Mouse (Mus musculus) heart, embryonic 15.5 days (tissue): ENCODE data around the gene Klhl23. TPM values are rescaled to one million over a fixed set of nuclear protein-coding genes. Genes with fewer than 3 reads are reported as not detected.

ENCODE experiments used
- ATAC-seq: fragments of 200-750 bp; cut with Nextera tagmentation; replicated peaks from 2 replicates; pipeline ENCODE4 v1.8.0; 2017; ENCODE audit warnings: low read depth, moderate TSS enrichment; ENCODE audit not compliant: insufficient number of reproducible peaks, insufficient read depth, low FRiP score
- H3K27ac ChIP-seq: fragments of 300-500 bp; sonication (generic); 2 replicates; pipeline ENCODE4 v1.5.1; 2015; ENCODE audit warnings: mild to moderate bottlenecking, inconsistent platforms
- H3K27me3 ChIP-seq: fragments of 300-500 bp; sonication (generic); 2 replicates; pipeline ENCODE4 v1.6.1; 2015; ENCODE audit warnings: inconsistent platforms
- H3K36me3 ChIP-seq: fragments of 300-500 bp; sonication (generic); 2 replicates; pipeline ENCODE4 v1.6.1; 2015; ENCODE audit warnings: mild to moderate bottlenecking, inconsistent platforms
- H3K4me1 ChIP-seq: fragments of 300-500 bp; sonication (generic); replicated peaks from 2 replicates; pipeline ENCODE4 v1.6.1; 2015; ENCODE audit warnings: inconsistent platforms
- H3K4me2 ChIP-seq: fragments of 300-500 bp; sonication (generic); 2 replicates; pipeline ENCODE4 v1.6.1; 2015; ENCODE audit warnings: inconsistent platforms, mild to moderate bottlenecking, moderate library complexity
- H3K4me3 ChIP-seq: fragments of 300-500 bp; sonication (generic); 2 replicates; pipeline ENCODE4 v1.5.1; 2015; ENCODE audit warnings: mild to moderate bottlenecking, inconsistent platforms
- H3K9ac ChIP-seq: fragments of 300-500 bp; sonication (generic); 2 replicates; pipeline ENCODE4 v1.6.1; 2015; ENCODE audit warnings: mild to moderate bottlenecking, inconsistent platforms
- H3K9me3 ChIP-seq: fragments of 300-500 bp; sonication (generic); replicated peaks from 2 replicates; pipeline ENCODE4 v1.6.1; 2016; ENCODE audit warnings: inconsistent platforms
- WGBS: fragments of 180-500 bp; shearing (Covaris S2); methylation state at CpG from one replicate; pipeline ENCODE4 v1.1.7; 2015; ENCODE audit warnings: mixed read lengths; 5-methylcytosine and 5-hydroxymethylcytosine counted together
- polyA plus RNA-seq: library from polyadenylated mRNA; unstranded; fragments of >200 nt; fragmentation: Nextera tagmentation; extraction: Ambion mirVana; gene quantifications from 2 replicates; pipeline ENCODE4 v1.2.1, GENCODE M21; 2015

Klhl23 gene
- polyA plus RNA-seq, 1 experiment from 2014 or later: 53.0 TPM

- Histone ChIP-seq H3K36me3 (peaks cover 15% of the 10 kb centered on the region), H3K27me3 (no peaks in the 10 kb centered on the region), H3K4me3 (peak overlapping the region; percentile 86), H3K4me2 (peak overlapping the region; percentile 62), H3K9ac (peak overlapping the region; percentile 91), H3K27ac (peak overlapping the region; percentile 91), H3K9me3 (no peaks in the 10 kb centered on the region), H3K4me1 (peaks cover 8% of the 10 kb centered on the region)
- ATAC-seq: no peak
- 1% methylated on average over 13 of the region's 13 CpGs for WGBS
These were observed 40.4 kb downstream of the Klhl23 start for GRCm38 (mm10) chr2:69862117-69862657.

GRCm38 (mm10) chr2:69883990-69884391 is 62.2 kb downstream of the Klhl23 start:
- ATAC-seq: no peak
- Histone ChIP-seq H3K4me1 (peaks cover 9% of the 10 kb centered on the region; the same call in 1 of the 2 replicates), H3K4me3 (0 out of 2 replicates have a peak overlapping the region, but pooled peaks have one; percentile 73), H3K9ac (no peak overlapping the region), H3K27ac (no peak overlapping the region), H3K9me3 (no peaks in the 10 kb centered on the region), H3K36me3 (0 out of 2 replicates have a peak, but pooled peaks cover 3% of the 10 kb centered on the region), H3K27me3 (no peaks in the 10 kb centered on the region), H3K4me2 (no peak overlapping the region)
- 62% methylated on average over 2 of the region's 2 CpGs for WGBS

GRCm38 (mm10) chr2:69884581-69884980 is 62.8 kb downstream of the Klhl23 start:
- peaks cover 9% of the 10 kb centered on the region; the same call in 1 of the 2 replicates for H3K4me1 ChIP-seq
- no peak overlapping the region for H3K27ac ChIP-seq
- no peaks in the 10 kb centered on the region for H3K27me3 ChIP-seq
- H3K9me3 ChIP-seq: no peaks in the 10 kb centered on the region
- H3K4me2 ChIP-seq: peak overlapping the region; percentile 65
- H3K4me3 ChIP-seq: peak overlapping the region; percentile 73
- H3K36me3 ChIP-seq: 0 out of 2 replicates have a peak, but pooled peaks cover 3% of the 10 kb centered on the region
- 48% methylated on average over 6 of the region's 6 CpGs for WGBS
- ATAC-seq: no peak
- H3K9ac ChIP-seq: peak overlapping the region; percentile 73

- no peaks in the 10 kb centered on the region for H3K9me3 ChIP-seq
- peak overlapping the region; percentile 73 for H3K9ac ChIP-seq
- H3K4me3 ChIP-seq: peak overlapping the region; percentile 73
- peaks cover 9% of the 10 kb centered on the region; the same call in 1 of the 2 replicates for H3K4me1 ChIP-seq
- no peaks in the 10 kb centered on the region for H3K36me3 ChIP-seq
- ATAC-seq: no peak
- no peaks in the 10 kb centered on the region for H3K27me3 ChIP-seq
- H3K27ac ChIP-seq: peak overlapping the region; percentile 64
- 6% methylated on average over 12 of the region's 12 CpGs for WGBS
- peak overlapping the region; percentile 65 for H3K4me2 ChIP-seq
These were observed 63.3 kb downstream of the Klhl23 start for GRCm38 (mm10) chr2:69885050-69885449.

GRCm38 (mm10) chr2:69885451-69886305 is 63.9 kb downstream of the Klhl23 start, which contains the start of gene Mettl5:
Gene Mettl5 (minus strand): TSS chr2:69885615.
- WGBS: 1% methylated on average over 45 of the region's 45 CpGs
- ATAC-seq: peak; percentile 93
- Histone ChIP-seq H3K9me3 (no peaks in the 10 kb centered on the region), H3K27ac (peak within 1 kb of the TSS; percentile 64), H3K4me2 (peak within 1 kb of the TSS; percentile 65), H3K4me3 (peak within 1 kb of the TSS; percentile 73), H3K27me3 (no peaks in the 10 kb centered on the region), H3K4me1 (peaks cover 9% of the 10 kb centered on the region; the same call in 1 of the 2 replicates), H3K36me3 (no peaks in the 10 kb centered on the region), H3K9ac (peak within 1 kb of the TSS; percentile 73)

Other genes with a start within 250 kb of the Klhl23 start
- gene Lrp2, start 235.9 kb upstream of the Klhl23 start, polyA plus RNA-seq: 0.25 and 0.44 TPM in 2 replicates
- 9.6 and 12.4 TPM in 2 replicates for gene Bbs5, start 174.8 kb upstream of the Klhl23 start, polyA plus RNA-seq
- gene Klhl41, start 151.8 kb upstream of the Klhl23 start, polyA plus RNA-seq: 15.0 and 23.9 TPM in 2 replicates
- gene Fastkd1, start 108.4 kb upstream of the Klhl23 start, polyA plus RNA-seq: 18.8 and 19.0 TPM in 2 replicates
- 83.5 and 98.4 TPM in 2 replicates for gene Ppig, start 99.4 kb upstream of the Klhl23 start, polyA plus RNA-seq
- 1.4 and 1.7 TPM in 2 replicates for gene Ccdc173, start 32.4 kb upstream of the Klhl23 start, polyA plus RNA-seq
- 17.3 and 18.3 TPM in 2 replicates for gene Phospho2, start 32.3 kb upstream of the Klhl23 start, polyA plus RNA-seq
- gene Ssb, start 39.6 kb downstream of the Klhl23 start, polyA plus RNA-seq: 173 and 201 TPM in 2 replicates
- 33.5 and 38.1 TPM in 2 replicates for gene Mettl5, start 63.7 kb downstream of the Klhl23 start, polyA plus RNA-seq
- 9.1 and 11.8 TPM in 2 replicates for gene Ubr3, start 75.3 kb downstream of the Klhl23 start, polyA plus RNA-seq
- gene Myo3b, start 217.2 kb downstream of the Klhl23 start, polyA plus RNA-seq: 0.23 and 0.25 TPM in 2 replicates